Mouse (Mus musculus): ENCODE results near the gene Cdc42bpg.
A peak's percentile ranks its signal among the peaks of the same experiment; 100 is the strongest.

Cdc42bpg gene

DNA sequence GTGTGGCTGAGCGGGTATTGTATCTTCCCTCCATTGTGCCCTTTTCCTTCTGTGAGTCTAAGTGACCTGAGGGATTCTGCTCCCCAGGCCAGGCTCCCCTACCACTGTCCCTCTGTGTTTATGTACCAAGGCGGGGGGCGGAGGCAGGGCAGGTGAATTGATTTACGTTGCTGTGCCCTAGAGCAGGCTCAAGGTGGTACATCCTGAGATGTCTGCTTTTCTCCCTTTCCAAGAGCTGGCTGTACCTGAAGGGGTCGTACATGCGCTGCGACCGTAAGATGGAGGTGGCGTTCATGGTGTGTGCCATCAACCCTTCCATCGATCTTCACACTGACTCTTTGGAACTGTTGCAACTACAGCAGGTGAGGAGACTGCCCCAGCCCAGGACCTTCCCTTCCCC, 30.7 kb downstream of the Cdc42bpg start:
- peaks cover 6% of the 10 kb centered on the region; the same call in 1 of the 2 replicates for H3K27me3 ChIP-seq (ENCODE audit: insufficient read depth, low read length)
- H3K9me3 ChIP-seq (ENCODE audit: low read length), result no peaks in the 10 kb centered on the region
- peaks cover 41% of the 10 kb centered on the region for H3K36me3 ChIP-seq (ENCODE audit: insufficient read depth, low read length)
- no peak for TF ChIP-seq NANOG (IDR thresholded peaks at IDR 0.05; ENCODE audit: borderline replicate concordance, low read length)
- TF ChIP-seq CTCF (conservative IDR thresholded peaks at IDR 0.05; ENCODE audit: low read length), result no peak
- no peak for TF ChIP-seq POU5F1 (IDR thresholded peaks at IDR 0.05; ENCODE audit: borderline replicate concordance, low read length)
- H3K4me3 ChIP-seq (replicated peaks; ENCODE audit: low read length), result peak overlapping the region; percentile 20; the same call in 1 of the 2 replicates
- peaks cover 76% of the 10 kb centered on the region for H3K4me1 ChIP-seq (replicated peaks; ENCODE audit: low read depth, low read length)

DNA sequence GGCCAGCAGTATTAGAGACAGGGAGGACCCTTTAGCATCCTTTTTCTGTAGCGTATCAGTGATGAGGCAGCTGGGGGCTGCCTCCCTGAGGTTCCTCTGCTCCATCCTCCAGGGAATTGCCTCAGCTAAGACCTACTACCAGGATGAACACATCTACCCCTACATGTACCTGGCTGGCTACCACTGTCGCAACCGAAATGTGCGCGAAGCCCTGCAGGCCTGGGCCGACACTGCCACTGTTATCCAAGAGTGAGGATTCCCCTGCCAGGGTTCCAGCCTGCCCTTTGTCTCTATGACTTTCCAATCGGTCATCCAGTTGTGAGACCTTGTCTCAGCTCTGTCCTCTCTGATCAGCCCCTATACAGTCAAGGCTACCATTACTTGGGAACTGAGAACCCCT, 31.9 kb downstream of the Cdc42bpg start:
- Histone ChIP-seq H3K27me3 (ENCODE audit: insufficient read depth, low read length) (peaks cover 14% of the 10 kb centered on the region; the same call in 1 of the 2 replicates), H3K4me1 (replicated peaks; ENCODE audit: low read depth, low read length) (peaks cover 85% of the 10 kb centered on the region), H3K4me3 (replicated peaks; ENCODE audit: low read length) (no peak overlapping the region), H3K9me3 (ENCODE audit: low read length) (no peaks in the 10 kb centered on the region), H3K36me3 (ENCODE audit: insufficient read depth, low read length) (peaks cover 48% of the 10 kb centered on the region)
- TF ChIP-seq CTCF (conservative IDR thresholded peaks at IDR 0.05; ENCODE audit: low read length), result no peak
- no peak for TF ChIP-seq POU5F1 (IDR thresholded peaks at IDR 0.05; ENCODE audit: borderline replicate concordance, low read length)
- TF ChIP-seq NANOG (IDR thresholded peaks at IDR 0.05; ENCODE audit: borderline replicate concordance, low read length), result no peak

DNA sequence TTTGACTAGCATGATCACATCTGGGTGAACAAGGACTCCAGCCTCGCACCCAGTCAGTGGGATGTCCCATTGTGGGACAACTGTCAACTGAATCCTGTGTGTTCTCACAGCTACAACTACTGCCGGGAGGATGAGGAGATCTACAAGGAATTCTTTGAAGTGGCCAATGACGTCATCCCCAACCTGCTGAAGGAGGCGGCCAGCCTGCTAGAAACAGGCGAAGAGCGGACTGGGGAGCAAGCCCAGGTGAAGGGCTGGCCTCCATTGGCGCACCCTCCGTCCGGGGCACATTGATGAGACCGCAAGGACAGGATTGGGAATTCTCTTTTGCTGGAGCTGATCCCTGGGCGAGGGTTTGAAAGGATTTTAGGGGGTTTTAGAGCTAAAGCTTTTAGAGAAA, 32.5 kb downstream of the Cdc42bpg start:
- no peak overlapping the region for H3K4me3 ChIP-seq (replicated peaks; ENCODE audit: low read length)
- TF ChIP-seq NANOG (IDR thresholded peaks at IDR 0.05; ENCODE audit: borderline replicate concordance, low read length), result no peak
- TF ChIP-seq CTCF (conservative IDR thresholded peaks at IDR 0.05; ENCODE audit: low read length), result no peak
- TF ChIP-seq POU5F1 (IDR thresholded peaks at IDR 0.05; ENCODE audit: borderline replicate concordance, low read length), result no peak
- H3K4me1 ChIP-seq (replicated peaks; ENCODE audit: low read depth, low read length), result peaks cover 85% of the 10 kb centered on the region
- peaks cover 14% of the 10 kb centered on the region; the same call in 1 of the 2 replicates for H3K27me3 ChIP-seq (ENCODE audit: insufficient read depth, low read length)
- H3K9me3 ChIP-seq (ENCODE audit: low read length), result no peaks in the 10 kb centered on the region
- peaks cover 51% of the 10 kb centered on the region for H3K36me3 ChIP-seq (ENCODE audit: insufficient read depth, low read length)

DNA sequence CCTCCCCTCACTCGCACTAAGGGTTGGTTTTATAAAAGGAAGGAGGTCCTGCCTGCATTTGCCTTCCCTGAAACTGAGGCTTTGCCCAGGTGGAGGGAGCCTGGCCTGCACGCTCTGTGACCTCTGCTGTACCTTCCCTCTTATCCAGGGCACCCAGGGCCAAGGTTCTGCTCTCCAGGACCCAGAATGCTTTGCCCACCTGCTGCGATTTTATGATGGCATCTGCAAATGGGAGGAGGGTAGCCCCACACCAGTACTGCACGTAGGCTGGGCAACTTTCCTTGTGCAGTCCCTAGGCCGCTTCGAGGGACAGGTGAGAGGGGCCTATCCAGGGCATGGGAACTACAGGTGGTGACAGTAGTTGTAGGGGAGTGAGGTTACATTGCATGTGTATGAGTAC, 32.9 kb downstream of the Cdc42bpg start:
- Histone ChIP-seq H3K27me3 (ENCODE audit: insufficient read depth, low read length) (peaks cover 14% of the 10 kb centered on the region; the same call in 1 of the 2 replicates), H3K36me3 (ENCODE audit: insufficient read depth, low read length) (peaks cover 55% of the 10 kb centered on the region), H3K4me3 (replicated peaks; ENCODE audit: low read length) (no peak overlapping the region; the same call in 1 of the 2 replicates), H3K4me1 (replicated peaks; ENCODE audit: low read depth, low read length) (peaks cover 83% of the 10 kb centered on the region), H3K9me3 (ENCODE audit: low read length) (no peaks in the 10 kb centered on the region)
- no peak for TF ChIP-seq POU5F1 (IDR thresholded peaks at IDR 0.05; ENCODE audit: borderline replicate concordance, low read length)
- no peak for TF ChIP-seq CTCF (conservative IDR thresholded peaks at IDR 0.05; ENCODE audit: low read length)
- TF ChIP-seq NANOG (IDR thresholded peaks at IDR 0.05; ENCODE audit: borderline replicate concordance, low read length), result no peak

DNA sequence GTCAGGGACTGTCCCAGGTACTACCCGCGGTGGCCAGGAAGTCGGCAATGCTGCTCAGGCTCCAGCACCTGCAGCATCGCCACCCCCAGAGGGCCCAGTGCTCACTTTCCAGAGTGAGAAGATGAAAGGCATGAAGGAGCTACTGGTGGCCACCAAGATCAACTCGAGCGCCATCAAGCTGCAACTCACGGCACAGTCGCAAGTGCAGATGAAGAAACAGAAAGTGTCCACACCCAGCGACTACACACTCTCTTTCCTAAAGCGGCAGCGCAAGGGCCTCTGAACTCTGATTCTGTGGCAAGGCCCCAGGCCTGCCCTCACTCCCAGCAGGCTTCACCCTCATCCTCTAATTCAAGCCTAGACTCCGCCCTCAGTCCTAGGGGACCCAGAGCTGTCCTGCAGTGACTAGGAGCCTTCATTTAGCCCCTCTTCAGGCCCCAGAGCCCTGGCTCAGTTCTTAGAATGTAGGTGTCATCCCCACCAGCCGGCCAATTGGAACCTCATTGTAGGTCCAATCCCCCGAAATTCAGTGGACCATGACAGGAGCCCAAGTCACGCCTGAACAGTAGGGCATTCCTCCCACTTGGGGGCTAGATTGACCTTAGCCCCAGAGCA, 33.7 kb downstream of the Cdc42bpg start:
- peaks cover 83% of the 10 kb centered on the region for H3K4me1 ChIP-seq (replicated peaks; ENCODE audit: low read depth, low read length)
- H3K36me3 ChIP-seq (ENCODE audit: insufficient read depth, low read length), result peaks cover 60% of the 10 kb centered on the region
- no peaks in the 10 kb centered on the region for H3K9me3 ChIP-seq (ENCODE audit: low read length)
- TF ChIP-seq POU5F1 (IDR thresholded peaks at IDR 0.05; ENCODE audit: borderline replicate concordance, low read length) (no peak), CTCF (conservative IDR thresholded peaks at IDR 0.05; ENCODE audit: low read length) (peak; percentile 20; the same call in 1 of the 2 replicates), NANOG (IDR thresholded peaks at IDR 0.05; ENCODE audit: borderline replicate concordance, low read length) (no peak)
- H3K27me3 ChIP-seq (ENCODE audit: insufficient read depth, low read length), result peaks cover 14% of the 10 kb centered on the region; the same call in 1 of the 2 replicates
- H3K4me3 ChIP-seq (replicated peaks; ENCODE audit: low read length), result peak overlapping the region; percentile 87

DNA sequence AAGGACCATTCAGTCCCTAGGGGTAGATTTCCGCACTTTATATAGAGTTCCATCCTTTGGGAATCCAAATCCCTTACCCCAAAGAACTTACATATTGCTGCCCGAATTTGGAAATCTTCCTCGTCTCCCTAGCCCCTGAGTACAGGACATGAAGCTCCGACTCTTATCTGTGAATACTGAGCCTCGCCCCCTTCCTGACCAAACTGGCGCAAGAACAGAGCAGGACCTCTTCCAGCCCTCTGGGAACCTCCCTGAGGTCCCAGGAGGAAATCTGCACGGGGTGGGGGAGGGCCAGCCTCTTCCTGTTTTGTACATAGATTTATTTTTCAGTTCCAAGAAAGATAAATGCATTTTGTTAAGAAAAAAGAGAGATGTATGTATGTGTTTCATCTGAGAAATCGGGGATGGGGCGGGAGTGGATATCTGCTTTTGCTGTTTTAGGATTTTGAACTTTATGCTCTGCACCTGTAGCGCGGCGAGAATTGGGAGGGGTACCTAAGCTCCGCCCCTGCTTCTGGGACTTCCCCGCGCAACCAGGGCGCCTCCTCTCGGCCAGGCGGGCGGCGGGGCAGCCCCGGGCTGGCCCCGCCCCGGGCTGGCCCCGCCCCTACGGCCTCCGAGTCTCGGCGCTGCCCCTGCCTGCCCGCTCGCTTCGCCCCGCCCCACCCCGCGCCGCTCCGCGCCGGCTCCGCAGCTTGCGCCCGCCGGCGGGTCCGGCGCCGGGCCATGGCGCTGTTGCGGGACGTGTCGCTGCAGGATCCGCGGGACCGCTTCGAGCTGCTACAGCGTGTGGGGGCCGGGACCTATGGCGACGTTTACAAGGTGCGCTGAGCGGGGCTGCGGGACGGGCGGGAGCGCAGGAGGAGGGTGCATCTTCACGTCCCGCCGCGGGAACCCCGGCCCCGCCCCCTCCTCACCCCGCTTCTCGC, 34.5 kb downstream of the Cdc42bpg start, which contains the start of gene Map4k2:
Gene Map4k2, plus strand, starts transcription at position 612 of the 929 bp plus-strand sequence.
- no peak for TF ChIP-seq CTCF (conservative IDR thresholded peaks at IDR 0.05; ENCODE audit: low read length)
- no peak for TF ChIP-seq POU5F1 (IDR thresholded peaks at IDR 0.05; ENCODE audit: borderline replicate concordance, low read length)
- no peak for TF ChIP-seq NANOG (IDR thresholded peaks at IDR 0.05; ENCODE audit: borderline replicate concordance, low read length)
- Histone ChIP-seq H3K9me3 (ENCODE audit: low read length) (no peaks in the 10 kb centered on the region), H3K4me3 (replicated peaks; ENCODE audit: low read length) (peak within 1 kb of the TSS; percentile 87), H3K27me3 (ENCODE audit: insufficient read depth, low read length) (peaks cover 14% of the 10 kb centered on the region; the same call in 1 of the 2 replicates), H3K4me1 (replicated peaks; ENCODE audit: low read depth, low read length) (peaks cover 80% of the 10 kb centered on the region), H3K36me3 (ENCODE audit: insufficient read depth, low read length) (peaks cover 68% of the 10 kb centered on the region)

DNA sequence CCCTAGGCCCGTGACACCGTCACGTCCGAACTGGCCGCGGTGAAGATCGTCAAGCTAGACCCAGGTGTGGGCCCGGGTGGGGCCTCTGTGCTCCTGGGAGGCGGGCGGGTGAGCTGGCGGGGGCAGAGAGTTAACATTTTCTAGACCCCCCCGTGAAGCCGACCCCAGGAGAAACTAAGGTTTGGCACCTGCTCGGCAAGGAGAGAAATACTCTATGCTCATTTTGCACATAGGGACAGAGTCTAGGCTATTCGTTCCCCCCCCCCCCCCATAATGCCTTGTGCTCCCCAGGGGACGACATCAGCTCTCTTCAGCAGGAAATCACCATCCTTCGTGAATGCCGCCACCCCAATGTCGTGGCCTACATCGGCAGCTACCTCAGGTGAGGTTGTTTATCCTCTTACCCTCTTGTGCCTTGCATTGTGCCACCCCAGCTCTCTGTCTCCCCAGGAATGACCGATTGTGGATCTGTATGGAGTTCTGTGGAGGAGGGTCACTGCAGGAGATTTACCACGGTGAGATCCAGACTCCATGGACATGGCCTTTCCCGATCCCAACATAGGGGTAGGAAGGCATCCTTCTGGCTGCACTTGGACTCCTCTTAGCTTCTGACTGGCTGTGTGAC, 35.3 kb downstream of the Cdc42bpg start:
- no peak for TF ChIP-seq CTCF (conservative IDR thresholded peaks at IDR 0.05; ENCODE audit: low read length)
- TF ChIP-seq POU5F1 (IDR thresholded peaks at IDR 0.05; ENCODE audit: borderline replicate concordance, low read length), result no peak
- TF ChIP-seq NANOG (IDR thresholded peaks at IDR 0.05; ENCODE audit: borderline replicate concordance, low read length), result no peak
- Histone ChIP-seq H3K27me3 (ENCODE audit: insufficient read depth, low read length) (peaks cover 14% of the 10 kb centered on the region; the same call in 1 of the 2 replicates), H3K36me3 (ENCODE audit: insufficient read depth, low read length) (peaks cover 74% of the 10 kb centered on the region), H3K4me3 (replicated peaks; ENCODE audit: low read length) (peak overlapping the region; percentile 87), H3K9me3 (ENCODE audit: low read length) (no peaks in the 10 kb centered on the region), H3K4me1 (replicated peaks; ENCODE audit: low read depth, low read length) (peaks cover 80% of the 10 kb centered on the region)

Data from E14TG2a.4 (cell line).